Mouse (Mus musculus) mouse embryonic stem cell (cell line): ENCODE measurements around the gene Eif5a.
"Not testable (repeated sequence)": the region's sequence is repeated elsewhere in the genome, so short reads cannot be mapped to it uniquely, and the experiment has no call there.

Experiments used
- in situ Hi-C, 2 experiments: fragments of 300-500 bp; cut with MboI; formaldehyde crosslinking; loops; 1 replicate in 1 of 2; 3 replicates in 1 of 2; pipeline ENCODE4 v1.14.3; 2019 to 2020; ENCODE audit warnings: low sequenced_read_pairs in 2 of 2, low pct_unique_long_range_greater_than_20kb in 1 of 2, mixed read lengths in 1 of 2; ENCODE audit not compliant: unreplicated experiment in 1 of 2

The Eif5a gene

GRCm38 (mm10) chr11:69921114-69922011, at the start of gene Eif5a:
Gene Eif5a (minus strand): TSS chr11:69921958.
- in situ Hi-C loops = no loop called here

- in situ Hi-C loops = no loop called here
Observed at GRCm38 (mm10) chr11:69970775-69971174, 49.0 kb upstream of the Eif5a start.

DNA sequence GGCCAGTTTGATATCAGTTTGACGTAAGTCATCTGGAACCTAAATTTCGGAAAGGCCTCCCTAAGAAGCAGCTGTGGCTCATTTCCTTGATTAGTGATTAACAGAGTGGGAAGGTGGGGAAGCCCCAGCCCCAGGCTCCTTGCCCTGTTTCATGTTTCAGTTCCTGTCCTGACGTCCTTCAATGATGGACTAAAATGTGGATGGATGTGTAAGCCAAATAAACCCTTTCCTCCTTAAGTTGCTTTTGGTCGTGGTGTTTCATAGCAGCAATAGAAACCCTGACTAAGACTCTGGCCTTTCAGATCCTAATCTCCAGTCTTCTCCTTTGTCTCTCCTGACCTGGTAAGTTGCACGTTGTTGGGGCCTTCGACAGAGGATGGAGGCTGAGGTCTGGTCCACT, 48.5 kb upstream of the Eif5a start:
- in situ Hi-C loops = no loop called here

GRCm38 (mm10) chr11:69968793-69969192, 47.0 kb upstream of the Eif5a start:
- in situ Hi-C loops = no loop called here

DNA sequence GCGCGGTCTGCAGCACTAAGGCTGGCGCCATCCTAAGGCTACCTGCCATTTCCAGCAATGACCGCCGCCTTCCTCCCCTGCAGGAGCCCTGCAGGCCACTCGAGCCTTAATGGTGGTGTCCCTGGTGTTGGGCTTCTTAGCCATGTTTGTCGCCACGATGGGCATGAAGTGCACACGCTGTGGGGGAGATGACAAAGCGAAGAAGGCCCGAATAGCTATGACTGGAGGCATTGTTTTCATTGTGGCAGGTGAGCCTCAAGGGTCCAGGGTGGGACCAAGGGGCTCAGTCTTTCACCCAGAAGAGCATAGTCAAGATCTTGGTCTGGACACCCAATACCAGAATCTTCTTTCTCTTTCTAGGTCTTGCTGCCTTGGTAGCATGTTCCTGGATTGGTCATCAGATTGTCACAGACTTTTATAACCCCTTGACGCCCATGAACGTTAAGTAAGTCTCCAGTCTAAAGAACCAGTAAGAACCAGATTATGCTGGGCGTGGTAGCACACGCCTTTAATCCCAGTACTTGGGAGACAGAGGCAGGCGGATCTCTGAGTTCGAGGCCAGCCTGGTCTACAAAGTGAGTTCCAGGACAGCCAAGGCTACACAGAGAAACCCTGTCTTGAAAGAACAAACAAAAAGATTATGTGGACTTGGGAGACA, 45.2 kb upstream of the Eif5a start:
- in situ Hi-C loops = no loop called here

DNA sequence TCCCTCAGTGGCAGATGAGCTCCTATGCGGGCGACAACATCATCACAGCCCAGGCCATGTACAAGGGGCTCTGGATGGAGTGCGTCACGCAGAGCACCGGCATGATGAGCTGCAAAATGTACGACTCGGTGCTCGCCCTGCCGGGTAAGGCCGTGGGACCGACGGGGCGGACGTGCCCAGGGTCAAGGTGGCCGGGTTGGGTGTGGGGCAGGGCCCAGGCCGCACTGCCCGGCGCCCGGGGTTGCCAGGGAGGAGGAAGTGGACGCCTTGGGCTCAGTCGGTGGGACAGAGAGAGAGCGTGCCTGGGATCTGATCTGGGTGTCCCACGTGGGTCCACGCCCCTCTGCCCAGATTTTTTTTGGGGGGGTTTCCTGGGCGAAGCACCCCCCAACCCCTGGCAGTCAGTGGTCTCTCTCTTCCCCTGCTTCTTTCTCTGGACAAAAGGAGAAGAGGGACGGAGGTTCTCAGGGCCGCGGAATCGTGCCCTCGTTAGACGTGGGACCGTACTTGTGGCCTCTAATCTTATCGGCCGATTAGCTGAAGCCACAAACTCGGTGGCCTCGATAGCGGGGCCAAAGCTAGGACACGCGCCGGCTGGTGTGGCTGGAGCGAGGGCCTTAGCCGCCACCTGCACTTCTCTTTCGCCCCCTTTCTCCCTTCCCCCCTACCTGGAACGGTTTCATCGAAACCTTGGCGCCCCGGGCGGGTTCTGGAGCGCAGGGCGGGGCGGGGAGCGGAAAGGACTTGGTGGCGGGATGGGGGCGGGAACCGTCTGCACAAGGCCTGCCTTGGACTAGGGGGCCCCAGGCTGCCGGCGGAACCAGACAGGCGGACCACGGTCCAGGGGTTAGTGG, 44.5 kb upstream of the Eif5a start:
- in situ Hi-C loops = no loop called here

DNA sequence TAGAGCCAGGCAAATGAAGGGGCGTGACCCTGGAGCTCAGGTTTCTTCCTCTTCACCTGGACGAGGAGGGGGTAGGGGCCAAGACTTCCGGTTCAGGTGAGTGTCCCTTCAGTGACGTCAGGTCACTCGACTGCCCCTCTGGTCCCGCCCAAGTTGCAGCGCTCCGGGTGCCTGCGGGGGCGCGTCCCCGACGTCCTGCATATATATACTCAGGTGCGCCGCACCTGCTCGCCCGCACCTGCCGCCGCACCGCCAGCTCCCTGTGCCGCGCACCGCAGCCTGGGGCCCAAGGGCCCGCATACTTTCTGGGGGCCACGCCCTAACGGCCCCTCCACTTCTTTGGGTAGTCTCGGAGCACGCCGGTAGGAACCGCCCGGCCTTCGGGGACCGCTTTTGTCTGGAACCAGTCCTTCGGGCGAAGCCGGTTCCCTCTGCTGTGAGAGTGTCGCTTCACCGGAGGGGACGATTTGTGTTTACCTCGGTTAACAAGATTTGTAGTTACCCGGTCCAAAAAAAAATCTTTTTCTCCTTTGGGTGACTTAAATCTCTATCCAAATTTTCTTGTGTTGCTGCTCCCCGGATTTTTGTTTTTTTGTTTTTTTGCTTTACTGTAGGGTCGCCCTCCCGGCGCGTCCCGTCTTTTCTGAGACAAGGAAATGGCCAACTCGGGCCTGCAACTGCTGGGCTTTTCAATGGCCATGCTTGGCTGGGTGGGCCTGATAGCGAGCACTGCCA, 43.7 kb upstream of the Eif5a start:
- in situ Hi-C loops = no loop called here

- in situ Hi-C loops = no loop called here
Observed at GRCm38 (mm10) chr11:69964650-69965270, 43.0 kb upstream of the Eif5a start, which contains the start of gene Cldn7. Gene Cldn7 (plus strand): TSS chr11:69964779.

- in situ Hi-C loops = no loop called here
Observed at GRCm38 (mm10) chr11:69961841-69962240, 40.1 kb upstream of the Eif5a start.

GRCm38 (mm10) chr11:69960616-69961015, 38.9 kb upstream of the Eif5a start:
- in situ Hi-C loops = no loop called here

DNA sequence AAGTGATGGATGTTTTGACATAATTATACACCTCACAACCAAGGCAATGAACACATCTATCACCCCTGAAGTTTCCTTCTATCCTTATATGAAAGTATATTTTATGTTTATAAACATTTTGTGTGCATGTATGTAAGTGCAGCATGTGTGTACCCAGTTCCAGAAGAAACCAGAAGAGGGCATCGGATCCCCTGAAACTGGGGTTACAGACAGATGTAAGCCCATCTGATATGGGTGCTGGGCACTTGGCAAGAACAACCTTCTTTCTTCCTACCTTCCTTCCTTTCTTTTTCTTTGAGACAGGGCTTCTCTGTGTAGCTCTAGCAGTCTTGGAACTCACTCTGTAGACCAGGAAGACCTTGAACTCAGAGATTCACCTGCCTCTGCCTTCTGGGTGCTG, 34.5 kb upstream of the Eif5a start:
- in situ Hi-C loops = no loop called here

- in situ Hi-C loops = not testable (repeated sequence)
Observed at GRCm38 (mm10) chr11:69955618-69956017, 33.9 kb upstream of the Eif5a start.

DNA sequence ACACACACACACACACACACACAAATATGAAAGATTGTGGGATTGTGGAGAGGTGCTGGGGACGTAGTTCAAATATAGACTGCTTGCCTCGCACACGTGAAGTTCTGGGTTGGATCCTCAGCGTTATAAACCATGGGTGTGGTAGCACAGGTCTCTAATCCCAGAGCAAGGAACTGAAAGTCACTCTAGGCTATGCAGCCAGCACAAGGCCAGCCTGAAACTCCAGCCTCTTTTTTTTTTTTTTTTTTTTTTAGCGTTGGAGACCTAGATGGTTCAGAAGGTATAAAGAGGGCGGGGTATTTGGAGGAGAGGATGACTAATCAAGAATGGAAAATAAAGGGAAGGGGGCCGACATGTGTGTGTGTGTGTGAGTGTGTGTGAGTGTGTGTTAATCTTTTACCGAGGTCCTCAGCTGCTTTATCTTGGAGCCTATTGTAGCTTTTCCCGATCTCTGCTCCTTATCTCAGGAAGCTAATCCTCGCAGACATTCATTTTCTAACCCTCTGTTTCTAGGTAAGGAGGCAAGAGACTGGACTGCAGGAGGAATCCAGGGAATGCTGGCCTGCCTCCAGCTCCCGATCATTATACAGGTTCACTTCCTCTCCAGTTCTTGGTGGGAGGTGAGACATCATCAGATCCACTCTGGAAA, 31.6 kb upstream of the Eif5a start:
- in situ Hi-C loops = no loop called here

DNA sequence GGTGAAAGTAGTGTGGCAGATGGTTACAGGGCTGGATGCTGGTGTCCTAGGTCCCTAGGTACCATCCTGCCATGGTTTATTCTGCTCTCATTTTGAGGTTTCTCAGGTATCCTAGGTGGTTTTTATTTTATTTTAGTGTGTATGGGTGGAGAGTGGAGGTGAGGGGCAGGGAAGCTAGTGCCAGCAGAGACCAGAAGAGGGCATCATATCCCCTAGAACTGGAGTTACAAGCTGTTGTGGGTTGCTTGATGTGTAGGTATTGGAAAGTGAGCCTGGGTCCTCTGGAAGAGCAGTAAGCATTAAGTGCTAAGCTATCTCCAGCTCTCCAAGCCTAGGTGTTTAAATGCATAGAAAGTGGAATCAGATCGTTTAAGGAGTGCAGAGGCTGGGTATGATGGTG, 30.5 kb upstream of the Eif5a start:
- in situ Hi-C loops = no loop called here

DNA sequence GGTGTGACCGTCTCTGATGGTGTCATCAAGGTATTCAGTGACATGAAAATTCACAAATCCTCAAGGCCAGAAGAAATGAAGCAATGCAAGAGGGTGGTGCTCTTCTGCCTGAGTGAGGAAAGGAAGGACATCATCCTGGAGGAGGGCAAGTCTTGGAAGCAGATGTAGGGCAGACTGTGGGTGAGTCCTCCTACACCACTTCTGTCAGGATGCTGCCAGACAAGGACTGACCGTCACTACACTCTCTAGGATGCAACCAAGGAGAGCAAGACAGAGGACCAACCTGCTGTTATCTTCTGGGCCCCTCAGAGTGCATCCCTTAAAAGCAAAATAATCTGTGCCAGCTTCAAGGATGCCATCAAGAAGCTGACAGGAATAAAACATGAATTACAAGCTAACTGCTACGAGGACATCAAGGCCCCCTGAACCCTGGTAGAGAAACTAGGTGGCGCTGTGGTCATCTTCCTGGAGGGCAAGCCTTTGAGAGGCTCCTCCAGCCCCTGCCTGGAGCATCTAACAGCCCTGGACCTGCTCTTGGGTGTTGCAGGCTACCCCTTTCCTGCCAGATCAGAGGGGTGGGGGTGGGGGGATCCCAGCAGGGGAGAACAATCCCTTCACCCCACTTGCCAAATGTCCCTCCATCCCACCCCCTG, 29.2 kb upstream of the Eif5a start:
- in situ Hi-C loops = no loop called here

DNA sequence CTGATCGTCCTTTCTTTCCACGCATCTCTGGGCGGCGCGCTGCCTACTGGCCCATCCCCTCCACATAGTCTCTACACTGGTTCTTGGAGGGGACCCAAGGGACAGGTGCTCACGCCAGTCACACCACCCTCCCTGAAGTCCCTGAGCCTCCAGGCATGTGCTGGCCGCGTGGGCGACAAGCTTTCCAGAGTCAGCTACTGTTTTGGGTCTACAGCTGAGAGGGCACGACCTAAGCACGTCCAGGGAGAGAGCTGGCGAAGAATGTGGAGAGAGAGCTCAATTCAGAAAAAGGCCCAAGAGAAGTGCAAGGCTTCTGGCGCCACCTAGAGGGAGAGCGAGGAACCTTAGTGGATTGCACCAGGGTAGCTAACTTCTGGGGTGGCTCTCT, 27.0 kb upstream of the Eif5a start:
- in situ Hi-C loops = no loop called here
